Mouse (Mus musculus): ENCODE data around the gene Prkg1.

The Prkg1 gene

DNA sequence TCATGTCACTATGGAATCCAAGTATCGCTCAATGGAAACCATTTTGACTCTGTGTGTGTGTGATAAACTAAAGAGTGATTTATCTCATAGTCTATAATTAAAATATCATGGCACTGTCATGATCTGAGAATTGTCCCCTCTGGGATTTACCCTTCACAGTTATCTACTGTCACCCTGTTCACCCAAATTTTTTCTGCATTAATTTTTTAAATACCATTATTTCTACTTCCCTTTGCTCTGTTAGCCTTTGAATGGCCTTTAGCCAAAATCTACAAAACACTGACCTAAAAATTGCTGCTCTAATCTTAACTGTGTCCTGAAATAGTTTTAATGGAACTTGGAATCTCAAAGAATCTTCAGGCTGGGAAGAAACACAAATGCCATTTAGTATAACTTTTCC is 143.1 kb downstream of the Prkg1 start:
- no peak for DNase-seq (ENCODE audit: low spot score)

DNA sequence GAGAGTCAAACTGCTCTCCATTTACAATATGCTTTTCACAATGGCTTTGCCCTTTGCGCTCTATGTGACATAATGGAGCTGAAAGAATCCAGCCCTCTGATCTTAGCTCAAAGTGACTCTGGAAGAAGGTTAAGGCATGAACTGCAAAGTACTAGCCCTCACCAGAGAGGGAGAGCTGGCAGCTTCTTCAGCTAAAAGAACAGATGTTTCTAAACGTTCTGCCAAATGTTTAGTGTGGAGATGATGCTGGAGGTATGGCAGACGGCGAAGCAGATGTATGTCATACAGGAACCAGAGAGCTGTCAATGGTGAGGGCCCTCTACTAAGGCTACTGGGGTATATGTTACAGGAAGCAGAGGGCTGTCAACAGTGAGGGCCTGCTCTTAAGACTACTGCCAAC is 148.0 kb downstream of the Prkg1 start:
- DNase-seq (ENCODE audit: low spot score) = no peak

DNA sequence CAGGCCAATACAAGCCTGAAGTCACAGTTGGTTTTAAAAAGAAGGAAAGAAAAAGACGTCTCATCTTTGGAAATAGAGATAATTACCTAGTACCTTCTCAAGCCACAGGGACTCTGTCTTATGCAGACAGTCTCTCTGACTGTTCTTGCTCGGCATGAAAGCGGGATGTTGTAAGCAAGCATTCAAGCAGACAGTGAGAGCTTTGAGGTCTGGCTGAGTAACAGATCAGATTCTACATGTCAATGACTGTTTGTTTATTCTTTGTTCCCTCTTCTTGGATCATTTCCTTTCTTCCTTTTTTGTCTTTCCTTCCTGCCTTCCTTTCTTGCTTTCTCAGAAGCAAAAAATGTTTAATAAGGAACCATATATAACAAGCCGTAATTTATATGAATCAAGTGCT is 148.7 kb downstream of the Prkg1 start:
- DNase-seq (ENCODE audit: low spot score) = no peak

DNA sequence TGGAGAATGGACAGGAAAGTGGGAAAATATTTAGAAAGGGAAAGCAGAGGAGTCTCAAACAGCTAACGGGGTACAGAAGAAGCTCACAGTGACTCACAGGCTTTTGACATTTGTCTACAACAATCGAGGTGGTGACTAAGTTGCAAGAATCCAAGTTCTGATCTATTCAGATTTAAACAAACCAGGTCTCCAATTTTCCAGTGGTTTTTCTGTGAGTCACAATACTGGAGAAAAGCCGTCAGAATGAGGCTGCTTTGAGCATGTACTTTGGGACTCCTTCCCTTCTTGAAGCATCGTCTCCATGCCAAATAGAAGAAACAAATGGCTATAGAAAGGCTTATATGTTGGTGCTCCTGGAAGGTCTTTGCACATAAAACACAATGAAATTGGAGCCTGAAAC is 151.7 kb downstream of the Prkg1 start:
- DNase-seq (ENCODE audit: low spot score) = no peak

DNA sequence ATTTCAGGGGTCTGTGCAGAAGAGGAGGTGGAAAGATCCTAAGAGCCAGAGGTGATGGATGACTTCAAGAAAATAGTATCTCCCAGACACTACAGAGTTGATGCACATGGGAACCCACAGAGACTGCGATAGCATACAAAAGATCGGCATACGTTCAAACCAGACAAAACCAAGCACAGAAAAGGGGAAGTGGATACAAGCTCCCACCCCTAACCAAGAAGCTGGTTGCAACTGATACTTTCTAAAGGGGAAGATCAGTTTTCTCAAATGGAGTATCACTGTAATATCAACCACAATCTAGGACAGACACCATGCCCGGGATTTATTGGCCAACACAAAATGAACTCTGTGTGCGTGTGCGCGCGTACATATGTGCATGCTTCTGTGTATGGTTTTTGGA is 162.3 kb downstream of the Prkg1 start:
- DNase-seq (ENCODE audit: low spot score) = no peak

DNA sequence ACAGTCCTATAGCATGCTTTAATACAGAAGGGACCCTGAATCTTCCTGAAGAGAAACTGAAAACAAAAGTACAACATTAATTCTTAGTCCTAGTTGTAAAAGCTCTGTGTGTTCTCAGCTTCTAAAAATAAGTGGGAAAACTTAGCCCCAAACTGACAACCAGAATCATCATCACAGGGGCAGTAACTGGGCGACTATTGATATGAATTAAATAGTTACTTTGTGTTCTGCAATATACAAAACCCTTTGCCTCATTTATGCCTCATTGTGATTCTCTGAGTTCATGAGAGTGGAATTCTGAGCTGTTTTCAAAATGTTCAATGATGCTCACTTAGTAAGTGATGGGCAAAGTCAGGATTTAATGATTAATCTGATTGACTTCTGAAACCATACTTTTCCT is 170.8 kb downstream of the Prkg1 start:
- DNase-seq (ENCODE audit: low spot score) = no peak

DNA sequence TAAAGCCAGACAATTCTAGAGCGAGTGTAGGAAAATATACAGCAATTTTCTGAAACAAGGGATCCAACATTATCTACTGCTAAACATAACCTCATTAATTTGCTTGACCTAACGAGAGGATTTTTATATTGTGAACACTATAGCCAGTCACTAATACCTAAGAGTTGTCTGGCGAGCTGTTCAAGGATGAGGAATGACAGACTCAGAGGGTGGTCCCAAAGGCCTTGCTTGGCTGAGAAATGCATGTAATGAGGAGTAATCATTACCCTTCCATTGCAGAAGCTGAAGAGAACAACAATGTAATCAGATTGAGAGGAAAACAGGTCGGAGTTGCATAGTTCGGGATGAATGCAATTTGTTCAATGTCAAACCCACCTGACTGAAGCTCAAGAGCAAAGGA is 174.1 kb downstream of the Prkg1 start:
- DNase-seq (ENCODE audit: low spot score) = no peak

DNA sequence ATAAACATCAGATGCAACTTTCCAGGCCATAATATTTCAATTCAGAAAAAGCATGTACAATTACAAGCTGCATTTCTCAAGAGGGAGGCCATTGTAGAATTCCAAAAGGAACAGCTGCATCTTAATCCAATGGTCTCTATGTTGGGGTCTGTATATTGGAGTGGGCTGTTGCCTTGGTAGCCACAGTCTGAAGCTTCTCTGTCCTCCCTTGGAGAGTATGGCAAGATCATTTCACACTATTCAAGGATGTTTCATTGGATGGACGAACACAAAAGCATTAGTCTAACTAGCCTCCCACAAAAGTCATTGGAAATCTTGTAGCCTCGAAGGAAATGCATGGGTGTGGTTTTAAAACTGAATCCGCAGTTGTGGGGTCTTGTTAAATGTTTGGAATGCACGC is 187.7 kb downstream of the Prkg1 start:
- DNase-seq (ENCODE audit: low spot score) = no peak

DNA sequence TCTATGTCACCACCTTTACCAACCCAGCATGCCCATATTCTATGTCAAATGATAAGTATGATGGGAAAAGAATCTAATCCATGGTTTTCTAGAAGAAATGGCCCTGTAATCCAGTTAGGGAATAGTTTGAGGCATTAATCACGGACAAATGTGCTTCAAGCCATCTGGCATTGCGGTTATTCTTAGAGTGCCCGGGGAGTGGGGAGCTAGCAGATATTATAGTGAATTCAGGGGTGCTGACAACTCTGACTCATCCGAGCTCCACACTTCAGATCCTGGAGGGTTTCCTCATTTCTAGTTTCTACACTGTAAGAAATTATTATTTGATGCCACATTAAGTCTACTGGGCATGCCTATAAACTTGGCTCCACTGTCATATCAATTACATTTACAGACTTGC is 200.5 kb downstream of the Prkg1 start:
- DNase-seq (ENCODE audit: low spot score) = no peak

DNA sequence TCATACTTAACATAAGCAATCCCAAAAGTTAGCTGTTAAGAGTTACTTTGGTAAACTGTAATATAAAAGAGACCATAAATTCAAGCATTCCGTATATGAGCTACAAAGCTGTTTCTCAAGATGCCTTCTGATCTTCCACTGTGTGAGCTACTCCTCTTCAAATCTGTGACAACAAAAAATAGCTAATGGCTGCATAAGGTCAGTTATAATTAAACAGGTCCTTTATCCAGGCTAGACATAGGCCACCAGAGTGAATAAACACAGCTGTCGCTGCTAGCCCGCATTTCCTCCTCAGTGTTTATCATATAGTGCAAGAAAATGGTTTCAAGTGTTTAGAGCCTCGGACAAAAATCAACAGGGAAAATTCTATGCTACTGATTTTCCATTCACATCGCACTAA is 218.8 kb downstream of the Prkg1 start:
- DNase-seq (ENCODE audit: low spot score) = no peak

DNA sequence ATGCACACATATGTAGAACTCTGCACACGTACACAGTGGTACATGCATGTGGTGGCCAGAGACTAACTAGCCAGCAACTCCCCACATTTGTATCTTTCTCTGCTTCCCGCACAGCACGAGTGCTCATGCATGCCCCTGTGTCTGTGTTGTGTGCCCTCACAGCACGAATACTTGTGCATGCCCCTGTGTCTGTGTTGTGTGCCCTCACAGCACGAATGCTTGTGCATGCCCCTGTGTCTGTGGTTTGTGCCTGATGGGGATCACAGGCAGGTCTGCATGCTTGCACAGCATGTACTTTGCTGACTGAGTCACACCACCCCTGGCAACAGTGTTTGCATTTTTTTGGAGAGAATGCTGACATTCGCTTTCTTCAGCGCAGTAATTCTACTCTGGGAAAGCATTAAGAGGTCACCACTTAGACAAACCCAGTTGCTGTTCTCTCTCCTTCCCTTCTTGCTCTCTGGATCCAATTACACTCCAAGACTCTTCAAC is 233.5 kb downstream of the Prkg1 start:
- no peak for DNase-seq (ENCODE audit: low spot score)

DNA sequence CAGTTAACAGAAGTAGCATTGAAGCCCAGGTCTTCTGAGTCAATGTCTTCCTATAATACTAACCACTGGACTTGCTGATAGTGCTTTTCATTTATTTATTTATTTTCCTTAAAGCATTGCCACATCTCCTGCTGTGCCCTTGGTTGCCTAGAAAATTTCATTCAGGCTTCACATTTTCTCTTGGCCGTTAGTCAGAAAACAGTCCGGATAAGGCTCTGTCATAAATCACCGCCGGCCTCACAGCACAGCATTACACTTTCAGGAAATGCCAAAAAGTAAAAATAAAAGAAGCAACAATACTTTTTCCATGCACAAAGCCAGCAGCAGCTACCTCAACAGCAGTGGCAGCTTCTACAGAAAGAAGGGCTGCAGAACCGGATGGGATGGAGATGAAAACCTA is 234.2 kb downstream of the Prkg1 start:
- no peak for DNase-seq (ENCODE audit: low spot score)

DNA sequence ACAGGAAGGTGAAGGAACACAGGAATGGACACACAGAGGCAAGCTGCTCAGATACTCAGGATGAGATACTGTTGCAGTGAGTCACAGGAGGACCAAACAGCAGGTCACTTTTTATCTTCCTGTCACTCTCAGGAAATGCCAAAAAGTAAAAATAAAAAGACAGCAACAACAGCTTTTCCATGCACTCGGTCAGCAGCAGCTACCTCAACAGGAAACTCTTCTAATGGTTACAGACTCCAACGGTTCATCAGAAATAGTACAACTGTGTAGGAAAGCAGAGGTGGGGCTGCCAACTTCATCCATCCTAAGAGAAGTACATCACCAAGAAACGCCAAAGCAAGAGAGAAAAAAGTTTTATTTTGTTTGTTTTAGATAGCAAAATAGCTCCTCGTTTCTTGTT is 234.9 kb downstream of the Prkg1 start:
- DNase-seq (ENCODE audit: low spot score) = no peak

DNA sequence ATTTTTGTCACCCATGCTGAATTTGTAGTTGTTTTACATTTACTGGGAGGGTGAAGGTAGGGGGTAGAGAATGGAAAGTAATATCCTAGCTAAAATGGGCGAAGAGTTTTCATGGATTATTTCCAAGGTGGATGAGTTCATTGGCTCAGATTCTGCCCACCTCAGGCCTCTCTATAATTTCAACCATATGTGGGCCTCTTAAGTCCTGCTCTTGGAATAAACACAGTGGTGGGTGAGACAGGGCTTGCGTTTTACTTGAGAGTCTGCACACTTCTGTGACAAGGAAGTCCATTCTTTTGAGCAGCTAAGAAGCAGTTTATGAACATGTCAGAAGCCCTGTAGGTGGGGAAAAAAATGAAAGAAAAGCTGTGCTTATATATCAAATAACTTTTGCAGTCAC is 250.3 kb downstream of the Prkg1 start:
- no peak for DNase-seq (ENCODE audit: low spot score)

DNA sequence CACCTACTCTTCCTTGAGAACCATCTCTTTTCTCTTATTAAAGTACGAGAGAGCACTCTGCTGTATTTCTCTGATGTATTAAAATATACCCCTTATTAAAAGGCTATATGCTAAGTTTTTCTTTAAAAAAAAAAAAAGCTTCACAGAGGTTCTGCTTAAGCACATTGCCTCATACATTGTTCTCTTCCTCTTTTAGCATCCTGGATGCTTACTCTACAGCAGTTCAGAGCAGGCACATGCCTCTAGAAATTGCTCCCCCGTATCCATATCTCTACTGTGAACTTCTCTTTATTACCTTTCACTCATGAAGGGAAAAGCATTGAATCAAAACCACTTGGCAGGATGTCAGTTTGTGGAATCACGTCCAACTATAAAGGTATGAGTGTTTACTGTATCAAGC is 257.0 kb downstream of the Prkg1 start:
- no peak for DNase-seq (ENCODE audit: low spot score)

DNA sequence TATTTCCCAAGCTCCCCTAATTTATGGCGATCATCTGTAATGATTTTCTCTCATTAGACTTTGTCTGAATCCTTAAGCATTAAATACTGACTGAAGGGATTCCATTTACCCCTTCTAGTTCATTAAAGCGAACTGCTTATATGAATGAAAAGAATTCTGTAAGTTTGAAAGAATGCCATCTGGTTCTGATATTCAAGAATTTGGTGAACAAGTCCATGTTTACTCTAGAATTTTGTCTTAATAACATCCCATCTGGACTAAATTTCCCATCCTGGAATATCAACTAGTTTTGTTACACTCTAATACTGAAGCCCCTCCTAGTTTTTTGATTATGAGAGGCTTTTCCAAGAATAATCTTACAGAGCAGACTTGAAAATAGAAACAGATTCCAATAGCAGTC is 258.5 kb downstream of the Prkg1 start:
- no peak for DNase-seq (ENCODE audit: low spot score)

DNA sequence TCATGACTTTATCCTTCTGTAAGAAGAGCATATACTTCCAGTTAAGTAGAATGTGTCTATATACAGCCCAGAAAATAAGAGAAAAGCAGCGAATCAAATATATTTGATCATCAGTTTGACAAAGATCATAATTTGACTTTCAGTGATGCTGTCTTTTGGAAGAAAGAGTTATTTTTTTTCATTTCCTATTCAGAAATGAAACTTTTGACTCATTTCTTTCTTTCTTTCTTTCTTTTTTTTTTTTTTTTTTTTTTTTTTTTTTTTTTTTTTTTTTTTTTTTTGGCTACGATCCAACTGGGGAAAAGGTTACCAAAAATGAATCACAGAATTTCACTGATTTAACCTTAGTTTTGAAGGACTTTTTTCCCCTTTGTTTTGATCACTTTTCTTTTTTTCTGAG is 259.8 kb downstream of the Prkg1 start:
- DNase-seq (ENCODE audit: low spot score) = no peak

DNA sequence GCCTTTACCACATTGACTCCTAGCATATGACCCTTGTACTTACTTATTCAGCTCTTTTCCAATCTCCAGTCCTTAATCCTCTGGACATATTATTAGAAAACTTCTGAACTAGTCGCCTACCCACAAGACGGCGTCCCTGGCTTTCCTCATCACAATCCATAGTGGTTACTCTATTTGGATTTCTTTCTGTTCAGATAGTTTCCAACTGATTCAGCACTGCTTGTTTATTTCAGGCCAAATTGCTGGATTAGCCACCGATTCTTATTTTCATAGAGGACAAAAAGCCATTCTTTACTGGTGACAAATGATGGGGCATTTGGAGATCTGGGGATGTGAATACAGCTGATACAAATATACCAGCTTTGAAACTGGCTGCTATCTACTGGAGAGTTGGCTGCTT is 267.4 kb downstream of the Prkg1 start:
- DNase-seq (ENCODE audit: low spot score) = no peak

DNA sequence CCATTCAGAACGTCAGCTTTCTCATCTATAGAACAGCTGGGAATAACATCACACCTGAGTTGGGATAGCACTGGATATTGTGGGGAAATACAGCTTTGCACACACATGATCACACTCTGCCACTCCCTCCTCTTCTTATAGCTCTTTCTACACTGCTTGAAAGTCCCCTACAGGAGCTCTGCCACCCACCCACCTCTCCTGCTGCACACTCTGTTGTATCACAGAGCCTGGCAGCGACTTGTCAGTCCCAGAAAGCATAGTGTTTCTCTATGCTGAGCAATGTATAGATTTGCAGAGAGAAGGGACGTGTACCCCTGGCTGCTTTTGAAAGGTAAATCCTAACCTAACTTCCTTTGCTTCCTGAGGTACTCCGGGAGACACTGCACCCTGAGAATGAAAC is 275.2 kb downstream of the Prkg1 start:
- no peak for DNase-seq (ENCODE audit: low spot score)

DNA sequence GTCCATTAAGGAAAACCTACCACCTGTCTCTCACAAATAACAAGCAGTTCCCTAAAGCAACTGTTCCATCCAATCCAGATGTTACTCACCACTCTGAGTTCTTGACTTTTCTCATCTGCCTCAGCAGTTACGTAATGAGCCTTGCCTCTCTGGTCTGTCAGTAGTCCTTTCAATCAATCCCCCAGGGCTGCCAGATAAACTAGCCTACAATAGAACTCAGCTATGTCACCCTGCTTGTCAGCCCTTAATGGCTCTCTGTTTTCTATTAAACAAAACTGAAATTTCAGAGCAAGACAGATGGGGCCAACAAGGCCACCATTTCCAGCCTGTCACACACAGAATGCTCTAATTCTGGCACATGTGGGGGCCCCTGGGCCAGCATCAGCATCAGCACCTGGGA is 293.1 kb downstream of the Prkg1 start:
- no peak for DNase-seq (ENCODE audit: low spot score)

DNA sequence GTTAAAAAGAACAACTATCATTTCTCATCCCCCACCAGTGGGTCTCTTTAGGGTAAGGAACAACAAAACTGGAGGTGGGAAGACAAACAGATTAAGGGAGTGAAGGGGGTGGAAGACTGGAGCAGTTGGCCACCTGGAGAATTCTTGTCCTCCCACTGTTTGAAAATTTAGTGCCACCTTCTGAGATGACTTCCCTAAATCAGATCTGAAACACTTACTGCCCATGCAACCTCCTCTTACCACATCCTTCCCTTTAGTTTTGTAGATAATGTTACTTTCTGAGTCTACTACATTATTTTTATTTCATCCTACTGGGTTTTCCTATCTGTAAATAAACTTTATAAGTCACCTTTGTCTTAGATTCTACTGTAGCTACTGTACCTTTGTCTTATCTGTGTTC is 304.6 kb downstream of the Prkg1 start:
- no peak for DNase-seq (ENCODE audit: low spot score)

DNA sequence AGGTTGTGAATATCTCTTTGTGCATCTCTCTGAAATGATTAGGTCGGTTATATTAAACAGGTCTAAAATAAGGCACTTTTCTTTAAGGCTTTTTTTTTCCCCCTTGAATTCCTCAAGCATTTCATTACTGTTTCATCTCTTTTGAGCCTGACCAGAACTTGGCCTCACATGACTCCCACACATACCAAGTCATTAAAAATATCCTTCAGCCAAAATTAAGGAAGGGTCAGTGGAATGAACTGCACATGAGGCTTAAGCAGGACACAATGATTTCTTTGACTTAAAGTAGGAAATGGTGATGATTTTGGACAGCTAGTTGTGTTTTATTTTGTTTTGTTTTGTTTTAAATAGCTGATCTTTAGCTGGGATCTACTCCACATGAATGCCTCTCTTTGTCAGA is 320.7 kb downstream of the Prkg1 start:
- no peak for DNase-seq (ENCODE audit: low spot score)

DNA sequence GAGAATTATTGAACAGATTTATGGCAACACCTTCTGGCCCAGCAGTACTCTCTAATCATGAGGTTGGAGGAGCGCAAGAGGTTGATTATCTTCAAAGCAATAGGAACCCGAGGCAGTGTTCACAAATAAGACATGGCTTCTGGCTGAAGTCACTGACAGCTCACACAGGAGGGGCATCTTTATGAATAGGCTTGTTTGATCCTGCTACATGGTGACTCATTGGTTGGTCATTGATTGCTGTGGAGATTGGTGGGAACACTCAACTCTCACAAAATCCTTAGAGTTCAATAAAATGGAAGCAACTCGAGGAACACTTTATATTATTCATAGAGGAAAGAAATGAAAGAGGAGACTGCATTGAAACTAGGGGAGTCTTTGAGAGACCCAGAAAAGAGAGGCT is 322.5 kb downstream of the Prkg1 start:
- no peak for DNase-seq (ENCODE audit: low spot score)

DNA sequence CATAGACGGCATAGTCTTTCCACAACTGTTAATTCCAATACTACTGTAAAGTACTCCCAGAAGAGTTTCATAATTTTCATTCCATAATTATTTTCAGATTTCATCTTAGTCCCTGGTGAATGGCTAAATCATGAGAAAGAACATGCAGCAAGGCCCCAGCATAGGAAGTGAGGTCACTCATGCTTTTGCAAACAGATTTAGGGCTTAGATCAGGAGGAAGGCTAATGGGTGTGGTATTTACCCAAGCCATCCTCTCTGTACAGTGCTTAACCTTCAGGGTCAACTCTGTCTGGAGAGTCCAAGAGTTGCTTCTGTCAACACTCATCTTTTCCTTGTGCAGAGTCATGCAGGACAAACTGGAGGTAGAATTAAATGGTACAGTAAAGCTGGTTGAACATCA is 331.4 kb downstream of the Prkg1 start:
- no peak for DNase-seq (ENCODE audit: low spot score)

DNA sequence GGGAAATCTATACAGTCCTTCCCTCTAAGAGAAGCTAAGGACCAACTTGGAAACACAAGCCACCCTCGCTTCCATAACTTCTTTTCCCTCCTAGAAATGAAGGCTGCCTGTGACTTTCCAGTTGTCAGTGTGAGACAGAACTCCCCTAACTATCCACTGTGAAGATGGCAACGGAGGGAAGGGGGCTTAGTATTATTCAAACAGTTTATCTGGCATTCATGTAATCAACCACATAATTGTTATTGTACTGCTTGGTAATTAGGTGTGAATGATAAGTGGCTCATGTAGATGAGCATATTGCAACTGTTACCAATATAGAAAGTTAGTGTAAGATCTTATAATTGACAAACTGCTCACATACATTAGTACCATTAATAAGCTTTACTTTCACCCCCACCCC is 333.4 kb downstream of the Prkg1 start:
- DNase-seq (ENCODE audit: low spot score) = no peak

Measured in c-Kit-positive CD71-positive TER-119-positive erythroid progenitor cells, embryonic 14.5 days (primary cell).